Mouse (Mus musculus) stomach, embryonic 15.5 days (tissue): ENCODE data around the gene Iqcg. TPM values are rescaled to one million over a fixed set of nuclear protein-coding genes. Genes with fewer than 3 reads are reported as not detected.

Experiments
- ATAC-seq: fragments of 200-750 bp; cut with Nextera tagmentation; 2 replicates; pipeline ENCODE4 v1.8.0; 2017; ENCODE audit warnings: low read depth, moderate number of reproducible peaks, moderate TSS enrichment; ENCODE audit not compliant: insufficient read depth, low FRiP score
- H3K27ac ChIP-seq: fragments of 300-500 bp; sonication (generic); 2 replicates; pipeline ENCODE4 v1.5.1; 2015; ENCODE audit warnings: mild to moderate bottlenecking, inconsistent platforms
- H3K27me3 ChIP-seq: fragments of 300-500 bp; sonication (generic); replicated peaks from 2 replicates; pipeline ENCODE4 v1.6.1; 2015; ENCODE audit warnings: inconsistent platforms
- H3K36me3 ChIP-seq: fragments of 300-500 bp; sonication (generic); 2 replicates; pipeline ENCODE4 v1.6.1; 2015; ENCODE audit warnings: inconsistent platforms
- H3K4me1 ChIP-seq: fragments of 300-500 bp; sonication (generic); 2 replicates; pipeline ENCODE4 v1.6.1; 2015; ENCODE audit warnings: inconsistent platforms
- H3K4me2 ChIP-seq: fragments of 300-500 bp; sonication (generic); 2 replicates; pipeline ENCODE4 v1.6.1; 2015; ENCODE audit warnings: mild to moderate bottlenecking, inconsistent platforms
- H3K4me3 ChIP-seq: fragments of 300-500 bp; sonication (generic); replicated peaks from 2 replicates; pipeline ENCODE4 v1.5.1; 2015; ENCODE audit warnings: inconsistent platforms
- H3K9ac ChIP-seq: fragments of 300-500 bp; sonication (generic); 2 replicates; pipeline ENCODE4 v1.6.1; 2015; ENCODE audit warnings: inconsistent platforms
- H3K9me3 ChIP-seq: fragments of 300-500 bp; sonication (generic); 2 replicates; pipeline ENCODE4 v1.6.1; 2016; ENCODE audit warnings: inconsistent platforms
- WGBS: fragments of 180-500 bp; shearing (Covaris S2); methylation state at CpG from one replicate; pipeline ENCODE4 v1.1.7; 2015; 5-methylcytosine and 5-hydroxymethylcytosine counted together
- polyA plus RNA-seq: library from polyadenylated mRNA; unstranded; fragments of >200 nt; fragmentation: Nextera tagmentation; extraction: Ambion mirVana; gene quantifications from 2 replicates; pipeline ENCODE4 v1.2.1, GENCODE M21; 2015

Gene Iqcg
- polyA plus RNA-seq, 1 experiment from 2014 or later: 2.2 TPM

DNA sequence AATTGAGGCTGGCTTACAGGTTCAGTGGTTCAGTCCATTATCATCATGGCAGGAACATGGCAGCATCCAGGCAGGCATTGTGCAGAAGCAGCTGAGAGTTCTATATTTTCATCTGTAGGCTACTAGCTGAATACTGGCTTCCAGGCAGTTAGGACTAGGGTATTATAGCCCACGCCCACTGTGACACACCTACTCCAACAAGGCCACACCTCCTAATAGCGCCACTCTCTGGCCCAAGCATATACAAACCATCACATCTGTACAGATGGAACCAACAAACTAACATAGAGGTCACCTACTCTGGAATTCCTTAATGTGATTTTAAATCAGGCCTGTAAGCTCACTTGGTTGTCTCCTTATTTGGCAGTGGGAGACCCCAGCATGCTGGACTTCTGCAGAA lies 7.3 kb downstream of the Iqcg start:
- WGBS: 63% methylated on average over 2 of the region's 2 CpGs
- Histone ChIP-seq H3K27ac (no peak overlapping the region), H3K9me3 (no peaks in the 10 kb centered on the region), H3K4me3 (no peak overlapping the region), H3K4me1 (no peaks in the 10 kb centered on the region), H3K27me3 (no peaks in the 10 kb centered on the region), H3K36me3 (no peaks in the 10 kb centered on the region), H3K9ac (no peak overlapping the region), H3K4me2 (no peak overlapping the region)
- ATAC-seq: no peak

DNA sequence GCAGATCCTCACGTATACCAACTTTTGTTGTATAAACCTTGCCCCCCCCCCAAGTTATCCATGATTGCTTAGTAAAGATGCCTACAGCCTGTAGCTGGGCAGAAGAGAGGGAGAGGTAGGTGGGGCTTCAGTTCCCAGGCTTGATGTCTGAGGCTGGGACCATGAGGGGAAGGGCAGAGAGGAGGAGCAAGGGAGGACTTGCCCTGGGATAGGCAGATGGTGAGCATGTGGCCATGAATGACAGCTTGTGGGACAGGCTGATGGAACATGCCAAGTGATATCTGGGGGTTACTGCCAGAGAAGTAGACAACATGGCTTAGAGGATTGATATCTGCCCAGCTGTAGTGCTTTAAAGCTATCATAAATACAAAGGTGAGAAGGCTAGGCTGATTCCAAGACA lies 8.0 kb downstream of the Iqcg start:
- Histone ChIP-seq H3K9ac (no peak overlapping the region), H3K4me2 (no peak overlapping the region), H3K27me3 (no peaks in the 10 kb centered on the region), H3K9me3 (no peaks in the 10 kb centered on the region), H3K4me3 (no peak overlapping the region), H3K36me3 (no peaks in the 10 kb centered on the region), H3K4me1 (no peaks in the 10 kb centered on the region), H3K27ac (no peak overlapping the region)
- 91% methylated on average over 1 of the region's 1 CpGs for WGBS
- no peak for ATAC-seq

DNA sequence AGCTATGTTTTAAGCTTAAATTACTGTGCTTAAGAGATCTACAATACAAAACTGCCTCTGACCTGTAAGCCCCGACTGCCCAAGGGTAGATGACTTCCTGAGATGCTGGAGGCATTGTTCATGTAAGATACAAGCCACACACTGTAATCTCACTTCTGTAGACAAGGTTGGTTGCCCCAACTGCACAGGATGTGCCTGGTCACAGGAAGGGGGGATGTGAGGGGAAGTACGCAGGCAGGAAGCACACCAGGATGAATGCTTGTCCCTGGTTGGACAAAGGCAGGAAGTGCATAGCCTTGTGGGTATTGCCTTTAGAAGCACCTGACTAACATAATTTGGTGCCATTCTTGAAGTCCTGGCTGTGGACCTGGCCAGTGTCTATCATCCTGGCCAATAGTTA lies 12.8 kb downstream of the Iqcg start:
- H3K36me3 ChIP-seq: no peaks in the 10 kb centered on the region
- no peaks in the 10 kb centered on the region for H3K27me3 ChIP-seq
- H3K4me1 ChIP-seq: no peaks in the 10 kb centered on the region
- WGBS: 61% methylated on average over 2 of the region's 2 CpGs
- no peak for ATAC-seq
- no peak overlapping the region for H3K4me3 ChIP-seq
- no peak overlapping the region for H3K27ac ChIP-seq
- H3K9me3 ChIP-seq: no peaks in the 10 kb centered on the region
- H3K4me2 ChIP-seq: no peak overlapping the region
- H3K9ac ChIP-seq: no peak overlapping the region

DNA sequence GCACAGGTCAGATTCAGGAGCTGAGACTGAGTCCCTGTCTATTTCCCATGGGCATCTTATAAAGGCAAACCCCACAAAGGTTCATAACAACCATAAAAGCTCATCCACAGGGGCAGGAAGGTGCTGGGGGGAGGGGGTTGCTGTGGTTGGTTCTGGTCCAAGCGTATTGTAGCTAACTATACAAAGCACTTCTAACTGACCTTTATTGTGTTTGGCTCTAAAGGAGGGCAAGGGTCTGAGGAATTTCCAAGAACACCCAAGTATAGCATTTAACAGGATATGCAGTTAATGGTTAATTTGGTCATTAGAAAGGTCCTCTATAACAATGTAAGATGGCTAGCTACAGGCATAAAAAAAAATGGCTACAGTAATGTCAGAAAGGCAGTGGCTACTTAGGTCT lies 13.3 kb downstream of the Iqcg start:
- H3K27ac ChIP-seq: no peak overlapping the region
- no peaks in the 10 kb centered on the region for H3K27me3 ChIP-seq
- no peak overlapping the region for H3K4me2 ChIP-seq
- no peak for ATAC-seq
- H3K4me3 ChIP-seq: no peak overlapping the region
- 71% methylated on average over 1 of the region's 1 CpGs for WGBS
- H3K4me1 ChIP-seq: no peaks in the 10 kb centered on the region
- no peaks in the 10 kb centered on the region for H3K9me3 ChIP-seq
- H3K36me3 ChIP-seq: no peaks in the 10 kb centered on the region
- no peak overlapping the region for H3K9ac ChIP-seq

DNA sequence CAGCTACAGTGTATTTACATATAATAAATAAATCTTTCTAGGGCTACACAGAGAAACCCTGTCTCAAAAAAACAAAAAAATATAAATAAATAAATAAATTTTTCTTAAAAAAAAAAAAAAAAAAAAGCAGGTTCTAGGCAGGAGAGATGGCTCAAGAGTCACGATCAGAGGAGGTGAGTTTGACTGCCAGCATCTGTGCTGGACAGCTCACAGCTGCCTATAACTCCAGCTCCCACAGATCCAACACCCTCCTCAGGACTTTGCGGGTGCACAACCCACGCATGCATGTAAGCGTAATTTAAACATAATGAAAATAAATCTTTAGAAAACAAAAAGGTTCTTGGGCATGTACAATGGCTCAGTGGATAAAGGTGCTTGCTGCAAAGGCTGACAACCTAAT lies 20.0 kb downstream of the Iqcg start:
- no peak overlapping the region for H3K27ac ChIP-seq

GRCm38 (mm10) chr16:33026357-33026756 lies 29.7 kb downstream of the Iqcg start:
- Histone ChIP-seq H3K4me3 (no peak overlapping the region), H3K9ac (no peak overlapping the region), H3K36me3 (no peaks in the 10 kb centered on the region), H3K9me3 (no peaks in the 10 kb centered on the region), H3K4me2 (no peak overlapping the region), H3K27me3 (no peaks in the 10 kb centered on the region), H3K4me1 (no peaks in the 10 kb centered on the region), H3K27ac (no peak overlapping the region)
- 82% methylated on average over 7 of the region's 7 CpGs for WGBS
- no peak for ATAC-seq

More for the DNA sequence above, 20.0 kb downstream of the Iqcg start:
- H3K36me3 ChIP-seq: no peaks in the 10 kb centered on the region
- H3K27me3 ChIP-seq: no peaks in the 10 kb centered on the region
- 58% methylated on average over 4 of the region's 4 CpGs for WGBS
- H3K4me3 ChIP-seq: no peak overlapping the region
- H3K4me1 ChIP-seq: no peaks in the 10 kb centered on the region
- no peaks in the 10 kb centered on the region for H3K9me3 ChIP-seq
- no peak overlapping the region for H3K4me2 ChIP-seq
- H3K9ac ChIP-seq: no peak overlapping the region
- no peak for ATAC-seq

DNA sequence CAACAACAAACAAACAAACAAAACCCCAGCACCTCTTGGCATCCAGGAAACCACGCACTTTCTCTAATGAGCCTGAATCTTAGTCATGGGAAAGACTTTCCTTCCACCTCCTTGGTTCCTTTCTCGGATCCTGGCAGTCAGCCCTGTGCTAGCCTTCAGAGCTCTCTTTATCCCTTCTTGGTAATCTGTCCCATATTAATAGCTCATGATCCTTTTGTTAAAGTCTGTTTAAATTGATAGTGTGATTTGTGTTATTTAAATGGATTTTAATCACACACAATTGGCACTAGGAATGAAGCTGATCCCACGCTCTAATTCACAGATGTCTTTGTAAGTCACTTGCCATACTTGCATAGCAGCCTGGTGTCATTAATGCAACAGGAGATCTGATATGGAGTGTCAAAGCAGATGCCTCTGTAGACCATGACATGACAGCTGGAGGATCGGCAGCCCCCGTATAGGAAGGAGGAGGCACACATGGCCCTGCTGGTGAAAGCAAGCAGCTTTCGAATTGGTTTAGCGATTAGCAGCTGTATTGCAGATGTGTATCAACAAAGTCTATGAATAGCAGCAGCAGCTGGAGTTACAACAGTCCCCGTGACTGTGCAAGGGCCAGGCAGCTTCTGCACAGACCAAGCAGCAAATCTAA lies 31.4 kb downstream of the Iqcg start:
- H3K4me1 ChIP-seq: no peaks in the 10 kb centered on the region
- no peak overlapping the region for H3K4me3 ChIP-seq
- H3K9ac ChIP-seq: no peak overlapping the region
- no peaks in the 10 kb centered on the region for H3K36me3 ChIP-seq
- no peaks in the 10 kb centered on the region for H3K9me3 ChIP-seq
- ATAC-seq: 0 out of 2 replicates have a peak, but pooled peaks have one; percentile 22
- H3K27me3 ChIP-seq: no peaks in the 10 kb centered on the region
- 48% methylated on average over 8 of the region's 8 CpGs for WGBS
- no peak overlapping the region for H3K4me2 ChIP-seq
- no peak overlapping the region for H3K27ac ChIP-seq

DNA sequence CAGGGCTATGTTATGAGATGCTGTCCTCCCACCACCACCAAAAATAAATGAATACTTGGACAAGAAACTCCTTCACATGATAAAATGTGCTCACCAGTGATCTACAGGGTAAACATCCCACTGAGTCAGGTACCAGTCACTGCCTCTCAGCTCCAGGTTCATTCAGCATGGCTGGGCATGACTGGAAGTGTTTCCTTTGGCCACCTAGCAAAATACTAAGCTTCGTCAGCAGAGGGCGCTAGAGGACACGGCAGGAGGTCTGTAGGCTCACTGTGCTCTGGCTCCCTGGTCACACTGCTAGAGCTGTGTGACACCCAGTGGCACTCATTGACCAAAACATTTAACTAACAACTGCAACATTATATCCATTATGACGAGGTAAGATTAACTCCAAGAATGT lies 32.3 kb downstream of the Iqcg start:
- Histone ChIP-seq H3K27me3 (no peaks in the 10 kb centered on the region), H3K9me3 (no peaks in the 10 kb centered on the region), H3K36me3 (no peaks in the 10 kb centered on the region), H3K9ac (no peak overlapping the region), H3K4me2 (no peak overlapping the region), H3K4me3 (no peak overlapping the region), H3K4me1 (peaks cover 3% of the 10 kb centered on the region; the same call in 1 of the 2 replicates), H3K27ac (no peak overlapping the region)
- peak; percentile 75 for ATAC-seq
- 3% methylated on average over 4 of the region's 4 CpGs for WGBS

DNA sequence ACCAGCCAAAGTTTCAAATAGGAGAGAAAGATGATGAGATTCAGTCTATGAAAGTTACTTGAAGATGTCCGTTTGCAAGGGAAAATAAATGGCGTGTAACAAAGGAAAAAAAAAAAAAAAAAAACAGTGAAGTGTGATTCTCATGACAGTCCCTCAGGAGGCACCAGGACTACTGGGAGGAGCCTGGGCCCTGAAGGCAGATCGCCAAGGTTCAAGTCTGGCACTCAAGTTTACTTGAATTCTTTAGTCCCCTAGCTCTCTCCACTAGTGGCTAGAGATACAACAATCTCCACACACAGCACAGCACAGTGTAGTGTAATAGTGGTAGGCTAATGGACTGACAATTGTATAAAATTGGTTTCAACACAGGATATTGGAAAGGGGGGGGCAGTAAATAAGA lies 34.6 kb downstream of the Iqcg start:
- no peaks in the 10 kb centered on the region for H3K36me3 ChIP-seq
- no peak overlapping the region for H3K27ac ChIP-seq
- H3K27me3 ChIP-seq: no peaks in the 10 kb centered on the region
- no peak overlapping the region for H3K9ac ChIP-seq
- no peaks in the 10 kb centered on the region for H3K9me3 ChIP-seq
- H3K4me3 ChIP-seq: no peak overlapping the region
- WGBS: 77% methylated on average over 3 of the region's 3 CpGs
- H3K4me1 ChIP-seq: peaks cover 3% of the 10 kb centered on the region; the same call in 1 of the 2 replicates
- no peak for ATAC-seq
- H3K4me2 ChIP-seq: no peak overlapping the region

- Histone ChIP-seq H3K9ac (no peak overlapping the region), H3K27me3 (no peaks in the 10 kb centered on the region), H3K27ac (no peak overlapping the region), H3K4me3 (no peak overlapping the region), H3K4me2 (no peak overlapping the region), H3K9me3 (no peaks in the 10 kb centered on the region), H3K4me1 (peaks cover 5% of the 10 kb centered on the region; the same call in 1 of the 2 replicates), H3K36me3 (0 out of 2 replicates have a peak, but pooled peaks cover 3% of the 10 kb centered on the region)
- ATAC-seq: no peak
- WGBS: 60% methylated on average over 21 of the region's 21 CpGs
These were observed 36.8 kb downstream of the Iqcg start for GRCm38 (mm10) chr16:33019117-33019770.

DNA sequence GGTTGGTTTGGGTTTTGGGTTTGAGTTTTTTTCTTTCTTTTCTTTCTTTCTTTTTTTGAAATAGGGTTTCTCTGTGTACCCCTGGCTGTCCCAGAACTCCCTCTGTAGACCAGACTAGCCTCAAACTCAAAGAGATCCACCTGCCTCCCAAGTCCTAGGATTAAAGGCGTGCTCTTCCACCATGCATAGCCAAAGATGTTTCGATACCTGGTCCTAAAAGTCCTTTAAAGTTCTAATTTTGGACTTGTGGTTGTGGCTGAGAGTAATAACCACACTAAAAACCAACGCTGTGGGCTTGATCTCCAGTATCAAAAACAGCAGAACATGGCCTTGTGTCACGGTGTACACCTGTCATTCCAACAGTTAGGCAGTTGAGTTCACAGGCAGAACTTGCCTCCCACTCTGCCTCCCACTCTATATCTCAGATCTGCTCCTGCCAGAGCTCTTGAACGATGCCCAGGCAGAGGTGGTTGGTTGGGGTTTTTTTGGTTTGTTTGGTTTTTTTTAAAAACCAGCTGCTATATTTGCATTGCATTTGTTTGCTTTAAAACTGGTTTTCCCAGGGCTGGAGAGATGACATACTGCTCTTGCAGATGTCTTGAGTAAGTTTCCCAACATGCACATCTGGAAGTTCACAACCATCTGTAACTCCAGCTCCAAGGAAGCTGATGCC lies 38.2 kb downstream of the Iqcg start:
- peak; percentile 68; the same call in 1 of the 2 replicates for ATAC-seq
- Histone ChIP-seq H3K27me3 (no peaks in the 10 kb centered on the region), H3K4me3 (no peak overlapping the region), H3K36me3 (peaks cover 15% of the 10 kb centered on the region; the same call in 1 of the 2 replicates), H3K4me2 (no peak overlapping the region), H3K9ac (no peak overlapping the region), H3K9me3 (no peaks in the 10 kb centered on the region), H3K27ac (no peak overlapping the region), H3K4me1 (peaks cover 5% of the 10 kb centered on the region; the same call in 1 of the 2 replicates)
- 73% methylated on average over 5 of the region's 5 CpGs for WGBS

- H3K9me3 ChIP-seq: no peaks in the 10 kb centered on the region
- WGBS: 80% methylated on average over 2 of the region's 2 CpGs
- H3K4me2 ChIP-seq: no peak overlapping the region
- no peaks in the 10 kb centered on the region for H3K27me3 ChIP-seq
- peaks cover 5% of the 10 kb centered on the region; the same call in 1 of the 2 replicates for H3K4me1 ChIP-seq
- no peak overlapping the region for H3K9ac ChIP-seq
- no peak for ATAC-seq
- H3K4me3 ChIP-seq: no peak overlapping the region
- peaks cover 16% of the 10 kb centered on the region; the same call in 1 of the 2 replicates for H3K36me3 ChIP-seq
- H3K27ac ChIP-seq: no peak overlapping the region
These were observed 40.0 kb downstream of the Iqcg start for GRCm38 (mm10) chr16:33015986-33016385.
